Mouse (Mus musculus) hindbrain, embryonic 14.5 days (tissue): Measurements from ENCODE around the gene Slc30a10. TPM values are rescaled to one million over a fixed set of nuclear protein-coding genes. Genes with fewer than 3 reads are reported as not detected.
A peak's percentile ranks its signal among the peaks of the same experiment; 100 is the strongest.

ENCODE experiments used
- ATAC-seq: fragments of 200-750 bp; cut with Nextera tagmentation; 2 replicates; pipeline ENCODE4 v1.8.0; 2017; ENCODE audit warnings: moderate number of reproducible peaks, mild to moderate bottlenecking, moderate TSS enrichment, moderate library complexity; ENCODE audit not compliant: low FRiP score
- DNase-seq: peaks from one replicate; pipeline ENCODE4 v3.0.0-alpha.2; 2015; ENCODE audit warnings: low spot score
- H3K27ac ChIP-seq: fragments of 300-500 bp; sonication (generic); 2 replicates; pipeline ENCODE4 v1.5.1; 2014; ENCODE audit warnings: mild to moderate bottlenecking, moderate library complexity
- H3K27me3 ChIP-seq: fragments of 300-500 bp; sonication (generic); 2 replicates; pipeline ENCODE4 v1.6.1; 2014; ENCODE audit warnings: mild to moderate bottlenecking, low read length, mixed read lengths; ENCODE audit not compliant: control insufficient read depth, insufficient read depth
- H3K36me3 ChIP-seq: fragments of 300-500 bp; sonication (generic); replicated peaks from 2 replicates; pipeline ENCODE4 v1.6.1; 2014; ENCODE audit not compliant: control insufficient read depth, insufficient read depth
- H3K4me1 ChIP-seq: fragments of 300-500 bp; sonication (generic); replicated peaks from 2 replicates; pipeline ENCODE4 v1.6.1; 2014; ENCODE audit warnings: antibody characterized with exemption, low read length, mixed read lengths; ENCODE audit not compliant: control insufficient read depth, insufficient read depth
- H3K4me2 ChIP-seq: fragments of 300-500 bp; sonication (generic); replicated peaks from 2 replicates; pipeline ENCODE4 v1.6.1; 2014; ENCODE audit warnings: mild to moderate bottlenecking, moderate library complexity
- H3K4me3 ChIP-seq: fragments of 300-500 bp; sonication (generic); replicated peaks from 2 replicates; pipeline ENCODE4 v1.5.1; 2014; ENCODE audit warnings: mild to moderate bottlenecking, low read length
- H3K9ac ChIP-seq: fragments of 300-500 bp; sonication (generic); 2 replicates; pipeline ENCODE4 v1.6.1; 2014
- H3K9me3 ChIP-seq: fragments of 300-500 bp; sonication (generic); 2 replicates; pipeline ENCODE4 v1.6.1; 2016; ENCODE audit warnings: low read length; ENCODE audit not compliant: control insufficient read depth
- WGBS: fragments of 180-500 bp; shearing (Covaris S2); extraction: QIAGEN DNeasy Blood & Tissue Kit; methylation state at CpG from one replicate; pipeline ENCODE4 v1.1.7; 2014; 5-methylcytosine and 5-hydroxymethylcytosine counted together
- polyA plus RNA-seq: library from polyadenylated mRNA; unstranded; fragments of >200 nt; fragmentation: Nextera tagmentation; extraction: Ambion mirVana; gene quantifications from 2 replicates; pipeline ENCODE4 v1.2.1, GENCODE M21; 2014

Gene Slc30a10
- polyA plus RNA-seq, result 6.8 and 8.5 TPM in 2 replicates

DNA sequence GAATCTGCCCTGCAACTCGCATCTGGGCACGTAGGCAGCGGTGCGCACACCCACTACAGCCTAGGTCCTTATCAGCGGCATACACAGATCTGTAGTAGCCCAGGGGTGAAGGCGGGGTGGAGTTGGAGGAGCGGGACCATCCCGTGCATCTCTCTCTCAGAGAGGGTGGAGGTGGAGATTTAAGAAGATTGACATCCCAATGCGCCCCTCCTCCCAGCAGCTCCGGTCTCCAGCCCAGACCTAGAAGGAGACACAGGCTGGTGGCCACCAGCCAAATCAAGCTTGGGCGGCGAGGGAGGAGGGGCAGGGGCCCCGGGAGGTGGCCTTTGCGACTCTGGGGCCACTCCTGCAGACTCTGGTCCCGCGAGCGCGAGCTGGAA lies at the start of gene Slc30a10:
TSS of gene Slc30a10 (plus strand) at position 274 of the 380 bp plus-strand sequence.
- ATAC-seq, result peak; percentile 79
- Histone ChIP-seq H3K9me3 (no peaks in the 10 kb centered on the region), H3K27me3 (peaks cover 16% of the 10 kb centered on the region; the same call in 1 of the 2 replicates), H3K36me3 (no peaks in the 10 kb centered on the region), H3K9ac (peak within 1 kb of the TSS; percentile 74), H3K4me1 (0 out of 2 replicates have a peak, but pooled peaks cover 13% of the 10 kb centered on the region), H3K27ac (no peak within 1 kb of the TSS), H3K4me3 (peak within 1 kb of the TSS; percentile 64), H3K4me2 (peak within 1 kb of the TSS; percentile 84)
- peak; percentile 67 for DNase-seq
- under 1% methylated on average over 18 of the region's 18 CpGs for WGBS

DNA sequence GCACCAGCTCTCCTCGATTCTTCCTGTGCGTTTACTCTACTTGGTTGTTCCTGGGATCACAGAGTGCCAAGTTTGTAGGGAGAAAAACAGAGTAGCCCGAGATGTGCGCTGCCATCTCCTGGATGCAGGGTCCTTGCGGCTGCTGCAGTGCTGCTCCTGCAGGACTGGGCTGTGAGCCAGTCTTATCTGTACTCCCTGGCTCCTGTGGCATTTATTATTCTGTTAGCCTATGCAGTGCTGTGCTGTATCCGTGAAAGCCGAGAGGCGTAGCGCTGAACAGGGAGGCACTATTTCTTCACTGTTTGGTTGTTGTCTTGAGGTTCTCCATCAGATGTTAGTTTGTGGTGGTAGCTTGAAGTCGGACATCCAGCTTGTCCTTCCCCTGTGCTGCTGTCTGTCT lies 48.7 kb upstream of the Slc30a10 start:
- WGBS, result 88% methylated on average over 10 of the region's 10 CpGs
- ATAC-seq (no peak), DNase-seq (no peak)
- Histone ChIP-seq H3K27ac (no peak overlapping the region), H3K36me3 (peaks cover 81% of the 10 kb centered on the region), H3K9ac (no peak overlapping the region), H3K4me3 (no peak overlapping the region), H3K4me1 (no peaks in the 10 kb centered on the region), H3K27me3 (no peaks in the 10 kb centered on the region), H3K4me2 (no peak overlapping the region), H3K9me3 (no peaks in the 10 kb centered on the region)

- Histone ChIP-seq H3K9me3 (no peaks in the 10 kb centered on the region), H3K27me3 (no peaks in the 10 kb centered on the region), H3K9ac (no peak overlapping the region), H3K4me2 (no peak overlapping the region), H3K4me3 (no peak overlapping the region), H3K4me1 (no peaks in the 10 kb centered on the region), H3K27ac (no peak overlapping the region), H3K36me3 (peaks cover 93% of the 10 kb centered on the region)
- ATAC-seq (no peak), DNase-seq (peak; percentile 49)
- WGBS, result 81% methylated on average over 3 of the region's 3 CpGs
Observed at GRCm38 (mm10) chr1:185409831-185410230, 44.8 kb upstream of the Slc30a10 start.

DNA sequence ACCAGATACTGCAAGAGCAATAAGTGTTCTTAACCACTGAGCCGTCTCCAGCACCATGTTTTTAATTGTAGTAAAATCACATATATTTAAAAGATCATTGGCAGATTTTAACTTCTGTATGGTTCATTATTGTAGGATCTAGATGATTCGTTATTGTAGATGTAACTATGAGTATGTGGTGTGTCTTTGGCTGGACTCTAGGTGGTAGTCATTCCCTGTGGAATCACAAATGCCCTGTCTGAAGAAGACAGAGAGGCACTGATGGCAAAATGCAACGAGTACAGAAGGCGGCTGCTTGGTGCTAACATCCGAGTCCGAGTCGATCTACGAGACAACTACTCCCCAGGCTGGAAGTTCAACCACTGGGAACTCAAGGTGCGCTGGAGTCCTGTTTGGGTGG lies 36.6 kb upstream of the Slc30a10 start:
- Histone ChIP-seq H3K9me3 (no peaks in the 10 kb centered on the region), H3K4me2 (no peak overlapping the region), H3K27me3 (no peaks in the 10 kb centered on the region), H3K36me3 (peaks cover 93% of the 10 kb centered on the region), H3K4me3 (no peak overlapping the region), H3K27ac (no peak overlapping the region), H3K9ac (no peak overlapping the region), H3K4me1 (no peaks in the 10 kb centered on the region)
- 92% methylated on average over 9 of the region's 9 CpGs for WGBS
- ATAC-seq (no peak), DNase-seq (no peak)

DNA sequence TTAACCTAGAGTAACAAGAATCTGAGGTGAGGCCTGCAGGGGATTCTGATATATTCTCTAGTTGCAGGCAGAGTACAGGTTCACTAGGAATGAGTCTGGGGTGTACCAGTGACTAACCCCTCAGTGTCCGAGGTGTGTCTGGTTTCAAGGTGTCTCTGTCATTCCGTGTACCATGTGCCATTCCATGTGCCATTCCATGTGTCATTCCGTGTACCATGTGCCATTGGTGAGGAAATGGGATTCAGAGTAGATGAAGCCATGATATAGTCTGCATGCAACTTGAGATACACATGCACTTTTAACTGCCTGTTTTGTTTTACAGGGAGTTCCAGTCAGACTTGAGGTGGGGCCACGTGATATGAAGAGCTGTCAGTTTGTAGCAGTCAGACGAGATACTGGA lies 34.8 kb upstream of the Slc30a10 start:
- 93% methylated on average over 5 of the region's 5 CpGs for WGBS
- no peak for DNase-seq
- H3K36me3 ChIP-seq, result peaks cover 93% of the 10 kb centered on the region

GRCm38 (mm10) chr1:185420776-185421175 lies 33.9 kb upstream of the Slc30a10 start:
- Histone ChIP-seq H3K27me3 (no peaks in the 10 kb centered on the region), H3K9me3 (no peaks in the 10 kb centered on the region), H3K27ac (no peak overlapping the region), H3K9ac (no peak overlapping the region), H3K4me3 (no peak overlapping the region), H3K4me1 (no peaks in the 10 kb centered on the region), H3K36me3 (peaks cover 93% of the 10 kb centered on the region), H3K4me2 (no peak overlapping the region)
- ATAC-seq (no peak), DNase-seq (no peak)
- 97% methylated on average over 6 of the region's 6 CpGs for WGBS

More for the DNA sequence above, 34.8 kb upstream of the Slc30a10 start:
- Histone ChIP-seq H3K27ac (no peak overlapping the region), H3K9ac (no peak overlapping the region), H3K9me3 (no peaks in the 10 kb centered on the region), H3K4me3 (no peak overlapping the region), H3K4me2 (no peak overlapping the region), H3K27me3 (no peaks in the 10 kb centered on the region), H3K4me1 (no peaks in the 10 kb centered on the region)
- no peak for ATAC-seq

DNA sequence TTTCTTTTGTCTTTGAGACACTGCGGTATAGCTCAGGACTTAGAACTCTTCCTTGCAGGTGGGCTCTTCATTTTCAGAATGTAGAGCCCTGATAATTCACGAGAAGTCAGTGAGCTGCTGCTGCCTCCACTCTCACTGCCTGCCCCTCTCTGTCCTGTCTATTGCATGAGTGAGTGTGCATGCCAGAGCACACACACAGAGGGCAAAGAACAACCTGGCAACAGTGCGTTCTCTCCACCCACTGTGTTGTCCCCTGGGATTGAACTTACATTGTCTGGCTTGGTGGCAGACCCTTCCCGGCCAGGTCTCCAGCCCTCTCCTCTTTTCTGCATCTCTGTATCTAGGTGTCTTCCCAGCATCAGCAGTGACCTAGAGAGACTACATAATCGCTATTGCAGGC lies 28.1 kb upstream of the Slc30a10 start:
- H3K4me2 ChIP-seq, result no peak overlapping the region
- H3K27me3 ChIP-seq, result no peaks in the 10 kb centered on the region
- WGBS, result 95% methylated on average over 5 of the region's 5 CpGs
- no peak overlapping the region for H3K4me3 ChIP-seq
- ATAC-seq (no peak), DNase-seq (no peak)
- H3K9me3 ChIP-seq, result no peaks in the 10 kb centered on the region
- H3K27ac ChIP-seq, result no peak overlapping the region
- H3K36me3 ChIP-seq, result peaks cover 82% of the 10 kb centered on the region
- no peak overlapping the region for H3K9ac ChIP-seq
- H3K4me1 ChIP-seq, result no peaks in the 10 kb centered on the region

DNA sequence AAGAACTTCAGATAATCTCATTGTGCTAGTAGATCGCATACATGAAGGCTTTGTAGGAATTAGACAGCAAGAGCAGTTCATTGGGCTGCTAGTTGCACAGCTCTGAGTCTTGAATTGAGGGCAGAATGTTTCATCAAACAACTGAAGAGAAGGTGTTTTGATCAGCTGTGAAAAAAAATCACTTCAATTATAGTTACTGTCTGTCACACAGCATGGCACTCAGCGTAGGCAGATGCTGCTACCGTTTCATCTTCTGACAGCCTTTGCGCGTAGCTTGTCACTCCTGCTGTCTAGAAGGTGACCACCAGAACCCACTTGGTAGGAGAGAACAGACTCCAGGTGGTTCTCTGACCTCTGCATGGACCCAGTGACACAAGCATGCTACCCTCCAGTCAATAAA lies 24.2 kb upstream of the Slc30a10 start:
- Histone ChIP-seq H3K36me3 (peaks cover 45% of the 10 kb centered on the region), H3K4me1 (no peaks in the 10 kb centered on the region), H3K4me2 (no peak overlapping the region), H3K4me3 (no peak overlapping the region), H3K27me3 (no peaks in the 10 kb centered on the region), H3K9ac (no peak overlapping the region), H3K27ac (no peak overlapping the region), H3K9me3 (no peaks in the 10 kb centered on the region)
- ATAC-seq (no peak), DNase-seq (no peak)
- 87% methylated on average over 5 of the region's 5 CpGs for WGBS

DNA sequence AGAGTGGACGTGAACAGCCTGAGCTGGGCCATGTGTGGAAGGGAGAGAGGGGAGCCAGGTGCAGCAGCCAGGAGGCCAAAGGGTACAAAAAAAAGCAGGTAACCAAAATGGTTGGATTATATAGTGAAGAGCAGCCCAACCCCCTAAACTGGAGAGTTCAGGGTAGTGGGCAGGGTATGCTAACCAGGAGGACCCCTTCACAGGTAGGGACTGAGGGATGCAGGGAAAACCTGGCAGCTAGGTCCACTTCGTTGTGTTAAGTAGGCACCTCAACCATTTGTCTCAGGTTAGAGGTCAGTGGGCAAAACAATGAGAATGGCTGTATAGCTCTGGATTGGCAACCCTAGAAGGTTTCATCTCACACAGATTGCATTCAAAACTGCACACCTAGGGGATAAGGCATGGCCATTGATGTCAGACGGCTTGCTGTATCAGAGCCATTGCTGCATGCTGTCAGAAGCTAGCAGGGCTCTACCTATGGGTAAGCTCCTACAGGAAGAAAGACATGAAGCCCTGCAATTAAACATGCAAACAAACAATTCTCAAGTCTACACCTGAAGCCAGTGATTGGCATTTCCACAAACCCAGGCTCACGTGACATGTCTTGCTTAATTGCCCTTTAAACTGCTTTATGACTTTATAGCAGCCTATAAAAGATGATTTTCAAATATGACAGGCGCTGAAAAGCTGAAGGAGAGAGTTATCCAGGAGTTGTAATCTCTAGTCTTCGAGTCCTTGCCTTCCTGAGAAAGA lies 23.2 kb upstream of the Slc30a10 start:
- no peak overlapping the region for H3K4me2 ChIP-seq
- H3K36me3 ChIP-seq, result peaks cover 38% of the 10 kb centered on the region
- H3K27me3 ChIP-seq, result no peaks in the 10 kb centered on the region
- H3K4me3 ChIP-seq, result no peak overlapping the region
- H3K4me1 ChIP-seq, result no peaks in the 10 kb centered on the region
- H3K9me3 ChIP-seq, result no peaks in the 10 kb centered on the region
- H3K9ac ChIP-seq, result no peak overlapping the region
- 83% methylated on average over 6 of the region's 6 CpGs for WGBS
- DNase-seq (no peak), ATAC-seq (no peak)
- H3K27ac ChIP-seq, result no peak overlapping the region

DNA sequence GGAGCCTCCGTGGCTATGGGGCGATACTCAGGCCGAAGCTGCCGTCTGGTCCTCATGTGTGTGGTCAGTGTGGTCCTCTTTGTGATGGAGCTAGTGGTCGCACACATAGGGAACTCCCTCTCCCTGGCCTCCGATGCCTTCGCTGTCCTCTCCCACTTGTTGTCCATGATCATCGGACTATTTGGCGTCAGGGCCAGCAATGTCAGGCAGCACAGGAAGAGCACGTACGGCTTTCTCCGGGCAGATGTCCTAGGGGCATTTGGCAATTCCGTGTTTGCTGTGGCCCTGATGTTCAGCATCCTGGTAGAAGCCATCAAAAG lies 22.7 kb upstream of the Slc30a10 start:
- ATAC-seq, result no peak
- H3K27ac ChIP-seq, result no peak overlapping the region
- H3K4me3 ChIP-seq, result no peak overlapping the region
- H3K4me2 ChIP-seq, result no peak overlapping the region
- H3K27me3 ChIP-seq, result no peaks in the 10 kb centered on the region
- no peak for DNase-seq
- H3K9me3 ChIP-seq, result no peaks in the 10 kb centered on the region
- H3K9ac ChIP-seq, result no peak overlapping the region
- H3K36me3 ChIP-seq, result peaks cover 33% of the 10 kb centered on the region
- 87% methylated on average over 13 of the region's 13 CpGs for WGBS
- peaks cover 2% of the 10 kb centered on the region; the same call in 1 of the 2 replicates for H3K4me1 ChIP-seq
